Mouse (Mus musculus): ENCODE results near the gene Ears2.

DNA sequence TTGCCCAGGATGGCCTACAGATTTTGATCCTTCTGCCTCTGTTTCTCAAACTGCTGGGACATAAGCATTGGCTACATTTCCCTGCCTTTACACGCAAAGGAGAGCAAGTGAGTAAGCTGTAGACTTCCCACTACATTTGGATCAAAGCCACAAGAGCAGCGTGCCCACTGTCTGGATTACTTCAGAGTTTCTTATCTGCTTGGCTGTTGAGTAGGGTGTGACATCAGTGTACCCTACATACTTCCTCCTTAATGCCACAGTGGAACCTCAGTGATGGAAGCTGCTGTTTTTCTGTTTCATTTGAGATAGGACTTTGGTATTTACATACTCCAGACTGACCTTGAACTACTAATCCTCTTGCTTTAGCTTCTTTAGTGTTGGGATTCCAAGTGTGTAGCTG, 20.2 kb downstream of the Ears2 start:
- TF ChIP-seq POLR2A (IDR thresholded peaks at IDR 0.05; ENCODE audit: extremely low read depth, insufficient read depth, low read length) (no peak), CTCF (IDR thresholded peaks at IDR 0.05; ENCODE audit: low read depth, low read length) (no peak)

Measured in liver, adult 2 months (tissue).